Mouse (Mus musculus): ENCODE data around the gene Slc36a4. TPM values are rescaled to one million over a fixed set of nuclear protein-coding genes. Genes with fewer than 3 reads are reported as not detected.

Slc36a4 gene
- 12.1 and 17.8 TPM in 2 replicates for polyA plus RNA-seq (2016; fragmentation: Nextera tagmentation; extraction: Ambion mirVana)

GRCm38 (mm10) chr9:15709599-15710381 is at the start of gene Slc36a4:
Gene Slc36a4 (plus strand): TSS chr9:15709738.
- 0% methylated on average over 55 of the region's 75 CpGs for WGBS
- Histone ChIP-seq H3K4me3 (peak within 1 kb of the TSS; percentile 87), H3K27me3 (ENCODE audit: low read depth, poor library complexity, severe bottlenecking) (peaks cover 7% of the 10 kb centered on the region; the same call in 1 of the 2 replicates), H3K4me1 (peaks cover 23% of the 10 kb centered on the region), H3K27ac (peak within 1 kb of the TSS; percentile 96), H3K9me3 (replicated peaks) (no peaks in the 10 kb centered on the region), H3K36me3 (no peaks in the 10 kb centered on the region)
- DNase-seq (ENCODE audit: low spot score), result peak; percentile 86

DNA sequence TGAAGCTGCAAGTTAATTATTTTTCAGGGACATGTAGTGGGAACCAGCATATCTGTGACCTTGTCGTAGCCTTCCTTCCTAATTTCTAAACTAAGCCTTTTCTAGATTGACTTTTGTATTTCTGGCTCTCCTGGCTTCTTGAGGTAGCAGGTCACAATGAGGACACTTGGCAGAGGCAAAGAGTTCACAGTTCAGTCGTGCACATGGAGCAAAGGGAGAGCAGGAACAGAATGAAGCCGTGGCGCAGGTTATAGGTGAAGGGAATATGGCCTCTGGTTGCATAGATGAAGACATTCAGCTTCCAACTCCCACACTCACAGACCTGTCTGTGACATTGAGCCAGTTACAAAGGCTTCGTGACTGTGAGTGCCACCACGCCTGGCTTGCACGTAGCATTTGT is 44.9 kb upstream of the Slc36a4 start:
- H3K36me3 ChIP-seq, result no peaks in the 10 kb centered on the region

GRCm38 (mm10) chr9:15669452-15669851 is 40.1 kb upstream of the Slc36a4 start:
- peaks cover 6% of the 10 kb centered on the region for H3K4me1 ChIP-seq
- no peaks in the 10 kb centered on the region for H3K27me3 ChIP-seq (ENCODE audit: low read depth, poor library complexity, severe bottlenecking)
- WGBS, result 74% methylated on average over 3 of the region's 3 CpGs
- no peaks in the 10 kb centered on the region for H3K36me3 ChIP-seq
- no peak overlapping the region for H3K27ac ChIP-seq
- no peak for DNase-seq (ENCODE audit: low spot score)
- H3K4me3 ChIP-seq, result no peak overlapping the region
- no peaks in the 10 kb centered on the region for H3K9me3 ChIP-seq (replicated peaks)

More for the DNA sequence above, 44.9 kb upstream of the Slc36a4 start:
- DNase-seq (ENCODE audit: low spot score), result no peak
- no peak overlapping the region for H3K27ac ChIP-seq
- no peaks in the 10 kb centered on the region for H3K4me1 ChIP-seq
- WGBS, result 88% methylated on average over 7 of the region's 7 CpGs
- no peaks in the 10 kb centered on the region for H3K9me3 ChIP-seq (replicated peaks)
- no peaks in the 10 kb centered on the region for H3K27me3 ChIP-seq (ENCODE audit: low read depth, poor library complexity, severe bottlenecking)
- no peak overlapping the region for H3K4me3 ChIP-seq

GRCm38 (mm10) chr9:15670002-15670527 is 39.5 kb upstream of the Slc36a4 start:
- Histone ChIP-seq H3K27ac (no peak overlapping the region), H3K4me3 (no peak overlapping the region), H3K4me1 (peaks cover 6% of the 10 kb centered on the region), H3K27me3 (ENCODE audit: low read depth, poor library complexity, severe bottlenecking) (no peaks in the 10 kb centered on the region), H3K36me3 (no peaks in the 10 kb centered on the region), H3K9me3 (replicated peaks) (no peaks in the 10 kb centered on the region)
- 37% methylated on average over 5 of the region's 5 CpGs for WGBS
- no peak for DNase-seq (ENCODE audit: low spot score)

GRCm38 (mm10) chr9:15672251-15672650 is 37.3 kb upstream of the Slc36a4 start:
- peaks cover 6% of the 10 kb centered on the region for H3K4me1 ChIP-seq
- DNase-seq (ENCODE audit: low spot score), result no peak
- H3K27me3 ChIP-seq (ENCODE audit: low read depth, poor library complexity, severe bottlenecking), result no peaks in the 10 kb centered on the region
- H3K4me3 ChIP-seq, result no peak overlapping the region
- no peaks in the 10 kb centered on the region for H3K36me3 ChIP-seq
- WGBS, result 43% methylated on average over 1 of the region's 1 CpGs
- H3K9me3 ChIP-seq (replicated peaks), result no peaks in the 10 kb centered on the region
- H3K27ac ChIP-seq, result no peak overlapping the region

DNA sequence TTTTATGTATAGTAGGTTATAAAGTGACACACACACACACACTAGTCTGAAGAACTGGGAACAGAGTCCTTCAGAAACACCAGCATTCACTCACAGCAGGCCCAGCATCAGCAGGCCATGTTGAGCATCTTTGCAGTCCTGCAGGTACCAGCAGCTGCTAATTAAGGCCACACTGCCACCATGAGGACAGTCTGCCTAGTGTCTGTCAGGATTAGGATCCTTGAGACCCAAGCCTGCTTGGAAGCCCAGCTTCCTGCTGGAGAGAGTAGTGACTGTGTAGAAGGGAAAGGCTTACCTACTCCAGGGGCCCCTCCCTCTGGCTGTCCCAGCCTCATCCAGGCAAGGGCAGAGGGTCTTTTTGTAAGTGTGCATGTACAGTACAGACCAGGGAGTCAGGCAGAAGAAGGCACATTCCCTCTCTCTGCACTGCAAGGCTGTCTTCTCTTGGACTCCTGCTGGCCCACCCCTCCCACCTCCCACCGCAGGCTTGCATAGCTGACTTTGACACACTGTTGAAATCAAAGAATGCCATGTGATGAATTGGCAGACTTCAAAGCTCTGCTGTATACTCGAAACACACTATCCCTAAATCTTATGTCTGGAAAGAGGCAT is 27.6 kb upstream of the Slc36a4 start:
- Histone ChIP-seq H3K36me3 (no peaks in the 10 kb centered on the region), H3K4me1 (peaks cover 5% of the 10 kb centered on the region; the same call in 1 of the 2 replicates), H3K9me3 (replicated peaks) (no peaks in the 10 kb centered on the region), H3K27me3 (ENCODE audit: low read depth, poor library complexity, severe bottlenecking) (no peaks in the 10 kb centered on the region), H3K4me3 (no peak overlapping the region), H3K27ac (no peak overlapping the region)
- DNase-seq (ENCODE audit: low spot score), result peak; percentile 72
- 24% methylated on average over 2 of the region's 2 CpGs for WGBS

DNA sequence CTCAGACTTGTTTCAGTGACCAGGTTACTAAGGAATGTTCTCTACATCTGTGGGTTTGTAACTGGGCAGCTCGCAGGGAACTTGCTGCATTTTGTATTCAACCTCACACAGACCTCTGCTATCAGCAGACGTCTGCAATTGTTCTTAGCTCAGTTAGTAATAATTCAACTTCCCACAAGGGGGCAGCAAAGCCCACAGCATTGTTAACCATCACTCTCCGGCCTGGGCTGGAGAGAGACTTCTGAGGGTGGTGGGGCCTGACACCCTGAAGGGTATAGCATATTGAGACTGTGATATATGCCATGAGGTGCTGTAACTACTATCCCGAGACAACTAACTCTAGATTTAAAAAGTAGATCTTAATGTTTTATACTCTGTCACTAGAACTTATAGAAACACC is 24.3 kb upstream of the Slc36a4 start:
- H3K27ac ChIP-seq, result no peak overlapping the region
- WGBS, result 27% methylated on average over 4 of the region's 4 CpGs
- H3K4me3 ChIP-seq, result no peak overlapping the region
- H3K27me3 ChIP-seq (ENCODE audit: low read depth, poor library complexity, severe bottlenecking), result no peaks in the 10 kb centered on the region
- no peaks in the 10 kb centered on the region for H3K9me3 ChIP-seq (replicated peaks)
- peaks cover 5% of the 10 kb centered on the region; the same call in 1 of the 2 replicates for H3K4me1 ChIP-seq
- no peaks in the 10 kb centered on the region for H3K36me3 ChIP-seq
- peak; percentile 77 for DNase-seq (ENCODE audit: low spot score)

GRCm38 (mm10) chr9:15687358-15687757 is 22.2 kb upstream of the Slc36a4 start:
- WGBS, result 90% methylated on average over 5 of the region's 5 CpGs
- no peaks in the 10 kb centered on the region for H3K9me3 ChIP-seq (replicated peaks)
- H3K4me1 ChIP-seq, result no peaks in the 10 kb centered on the region
- no peak overlapping the region for H3K27ac ChIP-seq
- H3K4me3 ChIP-seq, result no peak overlapping the region
- DNase-seq (ENCODE audit: low spot score), result no peak
- H3K36me3 ChIP-seq, result no peaks in the 10 kb centered on the region
- no peaks in the 10 kb centered on the region for H3K27me3 ChIP-seq (ENCODE audit: low read depth, poor library complexity, severe bottlenecking)

- peak; percentile 37 for DNase-seq (ENCODE audit: low spot score)
Observed at GRCm38 (mm10) chr9:15693847-15694246, 15.7 kb upstream of the Slc36a4 start.

DNA sequence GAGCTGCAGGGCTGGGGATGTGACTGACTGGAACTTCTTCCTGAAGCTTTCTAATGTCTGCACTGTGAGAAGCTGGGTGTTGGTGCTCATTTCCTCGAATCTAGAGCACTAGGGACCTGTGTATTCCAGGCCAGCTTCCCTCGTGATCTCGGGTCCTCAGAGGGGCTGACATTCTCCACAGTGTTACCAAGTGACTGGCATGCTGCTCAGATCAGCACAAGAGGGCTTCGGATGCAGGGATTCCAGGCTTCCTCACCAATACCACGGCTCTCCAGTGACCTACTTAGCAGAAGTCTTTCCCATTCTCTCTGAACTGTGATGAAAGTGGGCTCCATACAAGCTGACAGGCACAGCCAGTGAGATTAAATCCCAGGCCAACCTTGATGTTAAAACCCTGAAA is 14.5 kb upstream of the Slc36a4 start:
- Histone ChIP-seq H3K4me3 (no peak overlapping the region), H3K9me3 (replicated peaks) (no peaks in the 10 kb centered on the region), H3K36me3 (no peaks in the 10 kb centered on the region), H3K4me1 (no peaks in the 10 kb centered on the region; the same call in 1 of the 2 replicates), H3K27ac (no peak overlapping the region), H3K27me3 (ENCODE audit: low read depth, poor library complexity, severe bottlenecking) (no peaks in the 10 kb centered on the region)
- peak; percentile 26 for DNase-seq (ENCODE audit: low spot score)
- WGBS, result 56% methylated on average over 5 of the region's 5 CpGs

More at GRCm38 (mm10) chr9:15693847-15694246, 15.7 kb upstream of the Slc36a4 start:
- WGBS, result 49% methylated on average over 4 of the region's 4 CpGs
- Histone ChIP-seq H3K9me3 (replicated peaks) (no peaks in the 10 kb centered on the region), H3K27me3 (ENCODE audit: low read depth, poor library complexity, severe bottlenecking) (no peaks in the 10 kb centered on the region), H3K4me3 (no peak overlapping the region), H3K4me1 (no peaks in the 10 kb centered on the region; the same call in 1 of the 2 replicates), H3K36me3 (no peaks in the 10 kb centered on the region), H3K27ac (no peak overlapping the region)

DNA sequence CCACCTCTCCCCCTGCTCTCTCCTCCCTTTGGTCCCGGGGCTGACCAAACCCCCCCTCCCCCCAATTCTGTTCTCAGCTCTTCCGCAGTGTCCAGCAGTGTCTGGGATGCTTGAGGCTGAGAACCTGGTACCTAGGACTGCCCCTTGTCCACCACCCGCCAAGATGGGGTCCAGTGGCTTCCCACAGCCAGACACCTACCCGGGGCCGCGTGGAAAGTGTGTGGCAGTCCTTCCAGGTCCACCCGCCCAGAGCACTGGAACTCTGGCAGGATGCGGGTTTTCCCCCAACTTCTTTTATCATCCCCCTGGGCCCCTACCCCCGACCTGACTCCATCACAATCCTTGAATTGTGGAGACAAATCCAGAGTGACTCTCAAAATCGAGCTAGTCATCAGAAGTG is 3.8 kb upstream of the Slc36a4 start:
- Histone ChIP-seq H3K27ac (no peak overlapping the region), H3K4me3 (no peak overlapping the region), H3K4me1 (peaks cover 11% of the 10 kb centered on the region), H3K27me3 (ENCODE audit: low read depth, poor library complexity, severe bottlenecking) (peaks cover 7% of the 10 kb centered on the region; the same call in 1 of the 2 replicates), H3K9me3 (replicated peaks) (no peaks in the 10 kb centered on the region), H3K36me3 (no peaks in the 10 kb centered on the region)
- DNase-seq (ENCODE audit: low spot score), result peak; percentile 25
- WGBS, result 81% methylated on average over 10 of the region's 10 CpGs

DNA sequence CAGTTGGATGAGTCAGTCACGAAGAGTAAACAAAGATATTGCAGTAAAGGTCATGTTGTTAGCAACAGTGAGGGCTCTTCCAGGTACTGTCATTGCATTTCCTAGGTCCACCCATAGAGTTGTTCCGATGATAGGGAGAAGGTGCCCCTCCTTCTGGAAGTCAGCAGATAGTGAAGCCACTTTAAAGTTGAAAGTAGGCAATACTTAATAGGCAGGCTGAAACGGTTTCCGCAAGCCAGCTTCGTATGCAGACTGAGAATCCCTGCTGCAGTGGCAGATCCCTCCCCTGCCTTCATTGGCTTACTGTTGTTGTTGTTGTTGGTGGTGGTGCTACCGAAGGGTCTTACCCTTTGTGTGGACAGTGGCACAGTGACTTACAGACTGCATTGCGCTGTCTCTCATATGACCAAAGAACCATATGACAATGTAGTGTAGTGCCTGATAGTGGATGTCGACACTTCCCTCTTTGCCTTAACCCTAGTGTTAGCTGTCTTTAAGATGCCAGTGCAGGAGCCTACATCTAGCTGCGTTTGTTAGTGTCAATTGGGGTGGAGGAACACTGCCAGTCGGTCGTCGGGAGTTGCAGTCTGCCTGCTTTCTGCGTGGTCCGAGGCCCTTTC is 449 bp upstream of the Slc36a4 start:
- Histone ChIP-seq H3K27ac (peak overlapping the region; percentile 96), H3K4me1 (peaks cover 23% of the 10 kb centered on the region), H3K9me3 (replicated peaks) (no peaks in the 10 kb centered on the region), H3K27me3 (ENCODE audit: low read depth, poor library complexity, severe bottlenecking) (peaks cover 7% of the 10 kb centered on the region; the same call in 1 of the 2 replicates), H3K4me3 (peak overlapping the region; percentile 87), H3K36me3 (no peaks in the 10 kb centered on the region)
- DNase-seq (ENCODE audit: low spot score), result peak; percentile 36
- WGBS, result 19% methylated on average over 14 of the region's 14 CpGs
